Mouse (Mus musculus) Muller cell, postnatal 12 days (primary cell): ENCODE results near the gene Ttc5.
"Not testable (repeated sequence)": the region's sequence is repeated elsewhere in the genome, so short reads cannot be mapped to it uniquely, and the experiment has no call there.

Source experiments
- DNase-seq: peaks from one replicate; pipeline ENCODE4 v3.0.0-alpha.2; 2015; ENCODE audit errors: inconsistent ontology term

The Ttc5 gene

GRCm38 (mm10) chr14:50771342-50771741, 14.0 kb downstream of the Ttc5 start:
- DNase-seq, result no peak

GRCm38 (mm10) chr14:50765736-50766135, 19.6 kb downstream of the Ttc5 start:
- DNase-seq, result no peak

- DNase-seq, result peak; percentile 85
Measured at GRCm38 (mm10) chr14:50758416-50759085, 26.8 kb downstream of the Ttc5 start.

- no peak for DNase-seq
Measured at GRCm38 (mm10) chr14:50744994-50745393, 40.3 kb downstream of the Ttc5 start, which contains the start of gene Olfr749. Gene Olfr749, minus strand, starts transcription at chr14:50745094.

GRCm38 (mm10) chr14:50741584-50741983, 43.7 kb downstream of the Ttc5 start:
- no peak for DNase-seq

GRCm38 (mm10) chr14:50740334-50740733, 45.0 kb downstream of the Ttc5 start:
- DNase-seq, result no peak

GRCm38 (mm10) chr14:50722371-50722770, 62.9 kb downstream of the Ttc5 start:
- DNase-seq, result not testable (repeated sequence)

- DNase-seq, result peak; percentile 2
Measured at GRCm38 (mm10) chr14:50719875-50720274, 65.4 kb downstream of the Ttc5 start.
